Mouse (Mus musculus): ENCODE results near the gene Hoxd13. TPM values are rescaled to one million over a fixed set of nuclear protein-coding genes. Genes with fewer than 3 reads are reported as not detected.

Gene Hoxd13
- not detected in 2 replicates for polyA plus RNA-seq (2012; rRNA removed)

GRCm38 (mm10) chr2:74667842-74668357 is at the start of gene Hoxd13:
Gene Hoxd13 (plus strand): TSS chr2:74668310.

DNA sequence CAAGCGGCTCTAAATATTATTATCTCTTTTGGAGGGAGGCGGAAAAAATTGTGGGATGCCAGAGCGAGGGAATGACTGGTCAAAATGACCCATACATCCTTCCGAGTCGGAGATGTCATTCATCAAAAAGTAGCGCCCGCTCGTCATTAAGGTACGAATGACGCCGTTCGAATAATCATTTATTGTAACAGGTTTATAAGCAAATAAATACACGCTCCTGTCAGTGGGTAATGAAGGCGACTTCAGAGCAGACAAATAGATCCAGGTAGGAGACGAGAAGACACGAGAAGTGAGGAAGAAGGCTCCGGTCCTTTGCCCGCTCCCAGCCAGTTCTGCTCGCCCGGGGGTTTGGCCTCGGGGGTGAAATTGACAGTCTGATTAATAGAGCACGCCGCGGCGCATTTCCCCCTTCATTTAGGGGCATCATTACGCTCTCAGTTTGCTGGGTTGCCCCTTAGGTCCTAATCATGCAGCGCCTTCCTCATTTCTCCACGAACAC is 8.6 kb upstream of the Hoxd13 start, which contains the start of gene Evx2:
TSS of gene Evx2 (minus strand) at position 51 of the 499 bp plus-strand sequence.

GRCm38 (mm10) chr2:74674881-74675665 is 7.0 kb downstream of the Hoxd13 start, which contains the start of gene Hoxd12:
Gene Hoxd12 (plus strand): TSS chr2:74675013.

DNA sequence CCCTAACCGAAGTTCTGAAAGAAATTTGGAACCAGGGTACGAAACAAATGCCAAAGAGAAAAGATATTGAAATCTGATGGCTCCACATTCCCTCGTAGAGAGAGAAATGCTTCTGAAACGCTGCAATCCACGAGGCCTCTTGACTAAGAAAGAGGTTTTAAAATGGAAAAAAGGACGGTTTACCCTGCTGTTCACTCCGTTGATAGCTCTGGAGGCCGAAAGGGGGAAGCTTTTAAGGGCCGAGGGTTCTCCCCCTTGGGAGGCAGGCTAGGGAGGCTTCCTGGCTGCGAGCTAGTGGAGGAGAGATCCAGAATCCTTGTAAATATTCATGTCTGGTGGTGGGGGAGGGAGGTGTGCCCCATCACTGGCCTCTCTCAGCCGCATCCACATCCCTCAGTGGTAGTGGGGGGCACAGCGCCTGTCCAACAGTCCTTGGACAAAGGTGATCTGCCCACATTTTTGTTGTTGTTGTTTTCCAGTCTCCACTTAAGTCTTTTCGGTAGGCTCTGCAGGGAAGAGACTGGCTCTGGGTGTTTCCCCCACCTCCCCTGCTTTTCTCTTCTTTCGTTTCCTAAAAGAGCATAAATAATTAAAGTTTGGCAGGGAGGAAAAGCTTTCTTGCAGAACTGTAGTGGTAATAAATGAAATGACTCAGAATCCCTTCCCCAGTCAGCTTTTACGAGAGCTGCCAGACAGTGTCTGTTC is 10.9 kb downstream of the Hoxd13 start, which contains the start of gene Hoxd11:
TSS of gene Hoxd11 (plus strand) at position 667 of the 705 bp plus-strand sequence.

DNA sequence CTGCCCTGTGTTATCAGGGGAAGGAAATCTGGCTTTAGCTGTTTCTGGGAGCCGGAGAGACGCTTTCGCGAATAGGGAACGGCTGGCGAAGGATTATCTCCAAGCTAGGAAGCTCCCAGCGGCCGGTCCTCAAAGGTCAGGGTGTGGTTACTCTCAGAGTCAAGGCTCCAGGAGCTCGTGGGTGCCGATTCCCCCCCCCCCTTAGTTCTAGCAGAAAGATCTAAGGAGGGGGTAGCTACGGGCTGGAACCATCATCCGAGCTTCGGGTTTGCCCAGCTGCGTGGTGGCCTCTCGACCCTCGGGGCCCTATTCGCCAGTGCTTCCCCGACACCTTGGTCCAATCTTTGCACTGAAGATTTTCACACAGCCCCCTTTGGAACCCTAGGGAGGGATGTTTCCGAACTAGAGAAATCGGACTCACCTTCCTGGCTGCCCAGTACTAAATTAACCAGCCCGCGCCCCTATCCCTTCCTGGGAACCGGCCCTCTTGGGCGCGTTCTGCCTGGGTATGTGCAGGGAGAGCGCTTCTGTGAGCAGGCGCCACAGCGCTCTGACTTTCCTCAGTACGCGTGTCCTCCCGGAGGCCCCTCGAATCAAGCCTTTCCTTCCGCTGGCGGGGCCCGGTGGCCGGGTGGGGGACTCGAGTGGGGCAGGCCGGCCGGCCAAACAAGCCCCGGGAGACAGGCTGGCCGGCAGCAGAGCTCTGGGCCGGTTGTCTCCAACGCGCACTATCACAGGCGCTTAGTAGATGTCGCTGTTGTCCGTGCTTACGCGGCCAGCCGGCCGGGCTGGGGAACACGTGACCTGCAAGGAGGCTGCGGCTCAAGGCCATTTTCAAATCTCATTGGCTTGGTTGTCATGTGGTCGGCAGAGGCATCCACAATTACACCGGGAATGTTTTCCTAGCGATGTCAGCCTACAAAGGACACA is 23.2 kb downstream of the Hoxd13 start, which contains the start of gene Hoxd10:
TSS of gene Hoxd10 (plus strand) at position 903 of the 930 bp plus-strand sequence.

DNA sequence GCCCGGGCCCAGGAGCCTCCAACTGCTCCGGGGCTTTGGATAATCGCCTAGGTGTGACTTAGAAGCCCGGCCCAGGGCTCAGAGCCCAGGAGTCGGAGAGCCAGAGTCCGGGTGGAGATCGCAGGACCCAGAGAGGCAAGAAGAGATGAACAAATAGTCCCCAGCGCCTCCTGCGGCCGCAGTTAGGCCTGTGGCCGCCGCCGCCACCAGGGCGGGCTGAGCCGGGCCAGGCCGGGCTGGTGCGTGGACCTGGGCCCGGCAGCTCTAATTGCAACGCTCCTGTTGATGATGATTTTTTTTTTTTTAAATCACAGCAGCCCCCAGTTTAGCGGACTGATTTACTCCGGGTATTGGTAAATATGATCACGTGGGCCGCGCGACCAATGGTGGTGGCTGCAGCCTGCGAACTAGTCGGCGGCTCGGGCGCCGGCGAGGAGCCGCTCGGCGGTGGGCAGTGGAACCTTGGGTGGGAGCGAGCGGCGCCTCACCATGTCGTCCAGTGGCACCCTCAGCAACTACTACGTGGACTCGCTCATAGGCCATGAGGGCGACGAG is 29.5 kb downstream of the Hoxd13 start, which contains the start of gene Hoxd9:
TSS of gene Hoxd9 (plus strand) at position 161 of the 555 bp plus-strand sequence.

DNA sequence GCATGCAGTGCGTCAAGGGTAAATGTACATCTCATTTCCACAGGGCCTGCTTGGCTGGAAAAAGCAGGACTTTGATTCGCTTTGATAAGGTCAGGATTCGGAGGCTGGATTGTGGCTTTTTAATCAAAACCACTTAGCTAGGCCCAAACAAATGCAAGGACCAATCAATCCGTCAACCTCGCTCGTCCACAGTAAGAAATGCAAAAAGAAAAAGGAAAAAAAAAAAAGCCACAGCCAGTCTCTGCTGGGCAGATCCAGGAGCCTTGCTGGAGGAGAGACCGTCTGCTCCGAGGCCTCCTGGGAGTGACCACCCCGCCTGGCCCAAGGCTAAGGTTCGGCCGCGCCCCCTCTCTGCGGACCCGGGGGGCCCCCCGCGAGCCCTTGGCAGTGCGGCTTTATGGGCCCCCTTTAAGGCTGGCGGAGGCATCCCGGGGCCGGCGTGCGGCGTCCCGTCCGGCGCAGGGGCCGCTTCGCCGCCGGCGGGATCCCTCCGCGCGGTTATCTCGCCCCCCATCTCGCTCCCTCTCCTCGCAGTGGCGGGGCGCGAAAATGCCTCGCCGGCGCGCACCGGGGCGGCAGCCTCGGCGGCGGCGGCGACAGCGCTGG is 36.4 kb downstream of the Hoxd13 start, which contains the start of gene Hoxd8:
TSS of gene Hoxd8 (plus strand) at position 223 of the 606 bp plus-strand sequence.

DNA sequence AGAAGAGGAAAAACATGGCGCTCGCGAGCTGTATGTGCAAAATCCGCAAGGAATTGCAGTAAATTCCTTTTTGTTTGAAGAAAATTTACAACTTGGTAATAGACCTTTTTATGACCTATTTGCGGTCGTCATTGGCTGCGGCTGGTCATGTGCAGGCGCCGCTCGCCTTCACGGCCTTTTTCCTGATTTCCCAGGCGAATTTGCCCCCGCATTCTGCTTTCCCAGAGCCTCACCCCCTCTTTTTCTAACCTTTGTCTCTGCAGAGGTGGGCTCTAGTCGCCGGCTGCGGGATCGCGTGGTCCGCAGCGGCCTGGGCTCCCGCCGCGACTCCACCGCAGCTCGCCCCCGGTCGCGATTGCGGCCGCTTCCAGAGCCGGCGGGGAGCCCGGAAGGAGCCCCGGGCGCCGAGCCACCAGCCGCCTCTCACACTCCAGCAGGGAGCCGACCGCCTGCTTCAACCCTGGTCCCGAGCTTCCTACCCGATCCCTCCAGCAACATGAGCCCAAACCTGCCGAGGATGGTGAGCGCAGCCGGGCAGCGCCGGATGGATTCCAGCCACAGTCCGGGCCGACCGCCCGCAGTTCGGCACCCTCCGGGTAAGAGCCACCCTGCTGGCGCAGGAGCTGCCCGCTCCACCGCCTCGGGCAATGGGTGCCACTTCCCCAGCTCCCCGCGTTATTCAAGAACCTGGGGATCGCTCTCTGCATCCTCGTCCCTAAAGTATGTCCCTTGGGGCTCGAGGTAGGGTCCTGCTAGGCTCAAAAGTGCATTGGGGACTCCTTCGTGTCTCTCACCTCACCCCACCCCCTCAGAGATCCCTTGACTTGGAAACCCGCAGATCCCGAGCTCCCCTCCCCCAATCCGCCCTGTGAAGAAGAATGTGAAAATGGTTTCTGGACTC is 43.9 kb downstream of the Hoxd13 start, which contains the start of the genes Hoxd3 and Hoxd4:
TSS of gene Hoxd3 (plus strand) at position 207 of the 901 bp plus-strand sequence.
TSS of gene Hoxd4 (plus strand) at position 209 of the 901 bp plus-strand sequence.

Other genes with a start within 250 kb of the Hoxd13 start
- 5.0 and 5.2 TPM in 2 replicates for gene Lnpk, start 88.9 kb upstream of the Hoxd13 start, polyA plus RNA-seq (2012; rRNA removed)
- gene Evx2, start 8.8 kb upstream of the Hoxd13 start, polyA plus RNA-seq (2012; rRNA removed) = not detected in 2 replicates
- not detected in 2 replicates for gene Hoxd12, start 6.7 kb downstream of the Hoxd13 start, polyA plus RNA-seq (2012; rRNA removed)
- gene Hoxd11, start 11.2 kb downstream of the Hoxd13 start, polyA plus RNA-seq (2012; rRNA removed) = not detected in 2 replicates
- not detected in 2 replicates for gene Hoxd10, start 23.6 kb downstream of the Hoxd13 start, polyA plus RNA-seq (2012; rRNA removed)
- gene Hoxd9, start 29.4 kb downstream of the Hoxd13 start, polyA plus RNA-seq (2012; rRNA removed) = not detected in 2 replicates
- gene Hoxd8, start 36.3 kb downstream of the Hoxd13 start, polyA plus RNA-seq (2012; rRNA removed) = 0.02 and 0.05 TPM in 2 replicates
- 0.01 TPM in 1 of 2 replicates, not detected in the other for gene Hoxd3, start 43.6 kb downstream of the Hoxd13 start, polyA plus RNA-seq (2012; rRNA removed)
- 0.05 and 0.06 TPM in 2 replicates for gene Hoxd4, start 43.6 kb downstream of the Hoxd13 start, polyA plus RNA-seq (2012; rRNA removed)
- 0.01 TPM in 2 replicates for gene Gm28230, start 58.4 kb downstream of the Hoxd13 start, polyA plus RNA-seq (2012; rRNA removed)
- not detected in 2 replicates for gene Hoxd1, start 94.7 kb downstream of the Hoxd13 start, polyA plus RNA-seq (2012; rRNA removed)
- gene Mtx2, start 157.5 kb downstream of the Hoxd13 start, polyA plus RNA-seq (2012; rRNA removed) = 29.1 and 31.6 TPM in 2 replicates